Mouse (Mus musculus) yolk sac, embryonic 10.5 days (tissue): ENCODE measurements around the gene Ythdf1.

ENCODE experiments used
- DNase-seq: peaks from one replicate; pipeline ENCODE4 v3.0.0-alpha.2; 2017; ENCODE audit warnings: low spot score

Gene Ythdf1

GRCm38 (mm10) chr2:180910928-180911327, 9.8 kb downstream of the Ythdf1 start:
- no peak for DNase-seq

GRCm38 (mm10) chr2:180905556-180906221, 15.1 kb downstream of the Ythdf1 start:
- no peak for DNase-seq

GRCm38 (mm10) chr2:180904435-180905208, 16.1 kb downstream of the Ythdf1 start:
- DNase-seq = no peak

GRCm38 (mm10) chr2:180902086-180902485, 18.7 kb downstream of the Ythdf1 start:
- no peak for DNase-seq

- DNase-seq = no peak
Observed at GRCm38 (mm10) chr2:180897857-180898256, 22.9 kb downstream of the Ythdf1 start.

GRCm38 (mm10) chr2:180896819-180897625, 23.7 kb downstream of the Ythdf1 start:
- DNase-seq = no peak

GRCm38 (mm10) chr2:180895837-180896525, 24.8 kb downstream of the Ythdf1 start:
- no peak for DNase-seq

GRCm38 (mm10) chr2:180895321-180895720, 25.4 kb downstream of the Ythdf1 start:
- no peak for DNase-seq

- peak; percentile 54 for DNase-seq
Observed at GRCm38 (mm10) chr2:180894734-180895133, 26.0 kb downstream of the Ythdf1 start.

- no peak for DNase-seq
Observed at GRCm38 (mm10) chr2:180894029-180894623, 26.6 kb downstream of the Ythdf1 start.

- no peak for DNase-seq
Observed at GRCm38 (mm10) chr2:180893537-180894028, 27.2 kb downstream of the Ythdf1 start.

GRCm38 (mm10) chr2:180892841-180893521, 27.8 kb downstream of the Ythdf1 start:
- DNase-seq = no peak

- DNase-seq = no peak
Observed at GRCm38 (mm10) chr2:180891835-180892323, 28.9 kb downstream of the Ythdf1 start.

GRCm38 (mm10) chr2:180891075-180891834, 29.5 kb downstream of the Ythdf1 start:
- DNase-seq = no peak

- no peak for DNase-seq
Observed at GRCm38 (mm10) chr2:180890422-180891074, 30.2 kb downstream of the Ythdf1 start.

GRCm38 (mm10) chr2:180889921-180890280, 30.8 kb downstream of the Ythdf1 start:
- no peak for DNase-seq

- no peak for DNase-seq
Observed at GRCm38 (mm10) chr2:180889271-180889920, 31.4 kb downstream of the Ythdf1 start.

GRCm38 (mm10) chr2:180885270-180885669, 35.5 kb downstream of the Ythdf1 start:
- DNase-seq = no peak

- no peak for DNase-seq
Observed at GRCm38 (mm10) chr2:180881281-180881680, 39.5 kb downstream of the Ythdf1 start.
